ENCODE assay signal across 8 mouse cellular contexts in genomic region chr2:44557669-44558281, GRCm38 (mm10).
DNase-seq lines count a peak whose midpoint lies in the region; ATAC-seq and TF ChIP-seq lines count a peak whose summit lies in the region.

No protein-coding gene starts in this region.

- H3K27me3 ChIP-seq in spleen, adult 2 months (ENCODE audit: control insufficient read depth, insufficient read depth, low read length): no peaks in the 10 kb centered on the region
- peaks cover 10% of the 10 kb centered on the region; the same call in 1 of the 2 replicates for H3K27me3 ChIP-seq in limb, embryonic 13.5 days

- 64% methylated on average over 12 of the region's 12 CpGs for WGBS in spleen, adult 2 months
- WGBS in limb, embryonic 13.5 days: 31% methylated on average over 12 of the region's 12 CpGs

- DNase-seq in gastrocnemius, adult 18-20 months (ENCODE audit: low spot score): peak; percentile 5
- no peak for DNase-seq in gastrocnemius, postnatal 36 days
- DNase-seq in spleen, adult 2 months (ENCODE audit: low read depth in 1 of 2, low spot score in 2 of 2): no peak
- no peak for DNase-seq in spleen, adult 18-20 months
- no peak for DNase-seq in thymus, postnatal 25 days
- no peak for DNase-seq in left cerebral cortex, postnatal 10 days (ENCODE audit: extremely low spot score in 1 of 2, low spot score in 2 of 2)

- no peaks in the 10 kb centered on the region for H3K36me3 ChIP-seq in spleen, adult 2 months (ENCODE audit: control insufficient read depth, insufficient read depth, low read length)
- no peaks in the 10 kb centered on the region for H3K36me3 ChIP-seq in limb, embryonic 13.5 days

- H3K4me3 ChIP-seq in spleen, adult 2 months (ENCODE audit: extremely low read depth, insufficient read depth, insufficient read length): no peak overlapping the region; the same call in 1 of the 2 replicates
- H3K4me3 ChIP-seq in limb, embryonic 13.5 days: peak overlapping the region; percentile 52

- no peaks in the 10 kb centered on the region; the same call in 1 of the 2 replicates for H3K4me1 ChIP-seq in spleen, adult 2 months (ENCODE audit: control insufficient read depth, insufficient read depth, insufficient read length)
- peaks cover 28% of the 10 kb centered on the region for H3K4me1 ChIP-seq in limb, embryonic 13.5 days

- peak overlapping the region; percentile 84 for H3K4me2 ChIP-seq in limb, embryonic 13.5 days (replicated peaks)

- no peak for ATAC-seq in limb, embryonic 13.5 days (ENCODE audit: low FRiP score, low read depth)
- ATAC-seq in megakaryocyte progenitor cell, adult 5-6 weeks (replicated peaks; ENCODE audit: poor library complexity): no peak

- H3K27ac ChIP-seq in spleen, adult 2 months (ENCODE audit: insufficient read depth, low read length): peak overlapping the region; percentile 17; the same call in 1 of the 2 replicates
- H3K27ac ChIP-seq in limb, embryonic 13.5 days: no peak overlapping the region

- no peak for TF ChIP-seq POLR2A in spleen, adult 2 months (IDR thresholded peaks at IDR 0.05; ENCODE audit: low read depth, low read length)

- no peaks in the 10 kb centered on the region for H3K9me3 ChIP-seq in limb, embryonic 13.5 days

- intact Hi-C loops in gastrocnemius, postnatal 36 days (cut with DNase I): no loop called here
- intact Hi-C loops in left cerebral cortex, postnatal 10 days (cut with DNase I): no loop called here

- no peak for TF ChIP-seq CTCF in spleen, adult 2 months (IDR thresholded peaks at IDR 0.05; ENCODE audit: extremely low read depth, insufficient read depth, insufficient read length, insufficient replicate concordance)

- no peak overlapping the region for H3K9ac ChIP-seq in limb, embryonic 13.5 days
